Mouse (Mus musculus) testis, adult 2 months (tissue): ENCODE data around the gene Epb41.

ENCODE experiments used
- CTCF ChIP-seq: fragments of 200-500 bp; IDR thresholded peaks from 2 replicates; pipeline ENCODE4 v1.5.1; 2012; ENCODE audit warnings: low read depth, mild to moderate bottlenecking, inconsistent platforms, low read length, moderate library complexity; ENCODE audit not compliant: control insufficient read depth, insufficient read depth, insufficient replicate concordance
- POLR2A ChIP-seq: fragments of 200-500 bp; IDR thresholded peaks from 2 replicates; pipeline ENCODE4 v1.6.1; 2012; ENCODE audit warnings: low read depth, mild to moderate bottlenecking, inconsistent platforms, low read length, moderate library complexity; ENCODE audit not compliant: control insufficient read depth

GRCm38 (mm10) chr4:132088921-132089320 lies 13.8 kb upstream of the Epb41 start:
- TF ChIP-seq CTCF, result peak; percentile 91
- no peak for TF ChIP-seq POLR2A
